Mouse (Mus musculus) small intestine, adult 2 months (tissue): ENCODE results near the gene Ccdc158.

ENCODE experiments used
- CTCF ChIP-seq: fragments of 200-500 bp; IDR thresholded peaks from 2 replicates; pipeline ENCODE4 v1.5.1; 2012; ENCODE audit warnings: low read depth, mild to moderate bottlenecking, control low read depth, inconsistent platforms, low read length, moderate library complexity, mixed read lengths; ENCODE audit not compliant: insufficient replicate concordance, insufficient read length; ENCODE audit errors: extremely low read depth
- POLR2A ChIP-seq: fragments of 200-500 bp; IDR thresholded peaks from 2 replicates; pipeline ENCODE4 v1.6.1; 2012; ENCODE audit warnings: low read depth, mild to moderate bottlenecking, control low read depth, inconsistent platforms, low read length, moderate library complexity

DNA sequence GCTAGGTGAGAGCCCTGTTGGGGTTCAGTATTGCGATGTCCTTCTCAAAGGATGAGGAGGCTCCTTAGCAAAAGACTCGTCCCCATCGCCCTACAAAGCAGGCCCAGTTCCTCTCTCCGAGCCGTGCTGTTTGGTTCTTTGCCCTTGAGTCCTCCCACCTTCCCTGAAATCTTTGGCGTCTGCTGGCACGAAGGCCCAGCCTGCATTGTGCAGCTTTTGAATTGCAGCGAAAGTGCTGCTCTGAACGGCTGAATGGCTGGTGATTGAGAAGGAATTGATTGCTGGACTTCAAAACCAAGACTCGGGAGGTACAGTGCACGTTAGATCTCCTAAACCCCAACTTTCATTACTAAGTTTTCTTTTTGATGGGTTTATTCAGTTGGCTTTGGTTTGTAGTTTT lies 40.2 kb upstream of the Ccdc158 start:
- TF ChIP-seq CTCF: no peak
- no peak for TF ChIP-seq POLR2A
